Mouse (Mus musculus) MEL (cell line): ENCODE data around the gene Cpsf4. TPM values are rescaled to one million over a fixed set of nuclear protein-coding genes. Genes with fewer than 3 reads are reported as not detected.

ENCODE experiments used
- DNase-seq: peaks from one replicate; pipeline ENCODE4 v3.0.0; 2011; ENCODE audit warnings: low read depth, low spot score
- H3K27ac ChIP-seq: 2 replicates; pipeline ENCODE4 v1.5.1; 2012; ENCODE audit warnings: low read depth, mild to moderate bottlenecking, control low read depth, low read length, moderate library complexity; ENCODE audit not compliant: control insufficient read depth
- H3K27me3 ChIP-seq, 2 experiments: fragments of 150-350 bp in 1 of 2; sonication (generic) in 1 of 2; 2 replicates each; pipeline ENCODE4 v1.6.1; 2012; ENCODE audit warnings: low read length in 2 of 2, mild to moderate bottlenecking in 2 of 2, improper control_type of control experiment in 1 of 2, moderate library complexity in 1 of 2; ENCODE audit not compliant: insufficient read depth in 2 of 2, control insufficient read depth in 1 of 2
- H3K36me3 ChIP-seq, 2 experiments: 2 replicates each; pipeline ENCODE4 v1.6.1; 2012 to 2014; ENCODE audit warnings: low read length in 2 of 2, improper control_type of control experiment in 1 of 2, inconsistent platforms in 1 of 2, mild to moderate bottlenecking in 1 of 2; ENCODE audit not compliant: insufficient read depth in 2 of 2, control insufficient read depth in 1 of 2
- H3K4me1 ChIP-seq, 2 experiments: fragments of 150-350 bp in 1 of 2; sonication (generic) in 1 of 2; 2 replicates each; pipeline ENCODE4 v1.6.1; 2012; ENCODE audit warnings: low read length in 2 of 2, improper control_type of control experiment in 1 of 2, mild to moderate bottlenecking in 1 of 2; ENCODE audit not compliant: insufficient read depth in 2 of 2, control insufficient read depth in 1 of 2
- H3K4me3 ChIP-seq, 2 experiments: fragments of 150-350 bp in 1 of 2; sonication (generic) in 1 of 2; 2 replicates each; pipeline ENCODE4 v1.5.1; 2012; ENCODE audit warnings: low read depth in 2 of 2, low read length in 2 of 2, mild to moderate bottlenecking in 2 of 2, moderate library complexity in 2 of 2, control low read depth in 1 of 2, improper control_type of control experiment in 1 of 2; ENCODE audit not compliant: control insufficient read depth in 1 of 2, insufficient read depth in 1 of 2
- H3K79me2 ChIP-seq: 2 replicates; pipeline ENCODE4 v1.6.1; 2012; ENCODE audit warnings: mild to moderate bottlenecking, low read length, moderate library complexity; ENCODE audit not compliant: control insufficient read depth, poor library complexity, insufficient read depth
- H3K9ac ChIP-seq: 2 replicates; pipeline ENCODE4 v1.6.1; 2012; ENCODE audit warnings: low read depth, mild to moderate bottlenecking, control low read depth, low read length, moderate library complexity; ENCODE audit not compliant: control insufficient read depth, poor library complexity, severe bottlenecking
- H3K9me3 ChIP-seq: fragments of 150-350 bp; sonication (generic); replicated peaks from 2 replicates; pipeline ENCODE4 v1.6.1; 2012; ENCODE audit warnings: mild to moderate bottlenecking, low read length, improper control_type of control experiment, moderate library complexity; ENCODE audit not compliant: insufficient read depth
- BHLHE40 ChIP-seq: IDR thresholded peaks from 2 replicates; pipeline ENCODE4 v1.6.1; 2012; ENCODE audit warnings: low read depth, mild to moderate bottlenecking, inconsistent platforms, low read length, improper control_type of control experiment, borderline replicate concordance
- CHD1 ChIP-seq: IDR thresholded peaks from 2 replicates; pipeline ENCODE4 v1.6.1; 2012; ENCODE audit warnings: low read depth, mild to moderate bottlenecking, inconsistent platforms, low read length, improper control_type of control experiment
- CHD2 ChIP-seq: IDR thresholded peaks from 2 replicates; pipeline ENCODE4 v1.6.1; 2011; ENCODE audit warnings: low read length, improper control_type of control experiment
- CTCF ChIP-seq, 3 experiments: IDR thresholded peaks in 2 of 3; conservative IDR thresholded peaks in 1 of 3; 2 replicates each; pipeline ENCODE4 v1.5.1; 2011 to 2012; ENCODE audit warnings: low read length in 3 of 3, low read depth in 2 of 3, mild to moderate bottlenecking in 2 of 3, improper control_type of control experiment in 1 of 3, inconsistent platforms in 1 of 3, mixed read lengths in 1 of 3, moderate library complexity in 1 of 3; ENCODE audit not compliant: control insufficient read depth in 1 of 3, insufficient read depth in 1 of 3, poor library complexity in 1 of 3, severe bottlenecking in 1 of 3
- E2F4 ChIP-seq: IDR thresholded peaks from 2 replicates; pipeline ENCODE4 v1.6.1; 2011; ENCODE audit warnings: low read depth, low read length, improper control_type of control experiment, borderline replicate concordance
- ELF1 ChIP-seq: IDR thresholded peaks from 2 replicates; pipeline ENCODE4 v1.6.1; 2014; ENCODE audit warnings: low read depth, mild to moderate bottlenecking, inconsistent platforms, low read length, improper control_type of control experiment, moderate library complexity
- ETS1 ChIP-seq: IDR thresholded peaks from 2 replicates; pipeline ENCODE4 v1.6.1; 2012; ENCODE audit warnings: low read depth, mild to moderate bottlenecking, inconsistent platforms, low read length, improper control_type of control experiment, moderate library complexity
- GABPA ChIP-seq: IDR thresholded peaks from 2 replicates; pipeline ENCODE4 v1.6.1; 2012; ENCODE audit warnings: low read depth, mild to moderate bottlenecking, inconsistent platforms, low read length, improper control_type of control experiment, moderate library complexity
- GATA1 ChIP-seq: IDR thresholded peaks from 2 replicates; pipeline ENCODE4 v1.6.1; 2011; ENCODE audit warnings: low read depth, low read length, improper control_type of control experiment
- HCFC1 ChIP-seq: IDR thresholded peaks from 2 replicates; pipeline ENCODE4 v1.6.1; 2012; ENCODE audit warnings: low read depth, mild to moderate bottlenecking, inconsistent platforms, low read length, improper control_type of control experiment, moderate library complexity
- JUND ChIP-seq: IDR thresholded peaks from 2 replicates; pipeline ENCODE4 v1.6.1; 2011; ENCODE audit warnings: low read depth, mild to moderate bottlenecking, improper control_type of control experiment, low read length
- KAT2A ChIP-seq: conservative IDR thresholded peaks from 2 replicates; pipeline ENCODE4 v1.6.1; 2012; ENCODE audit warnings: low read depth, low read length, improper control_type of control experiment, inconsistent platforms
- MAFK ChIP-seq: IDR thresholded peaks from 2 replicates; pipeline ENCODE4 v1.6.1; 2011; ENCODE audit warnings: low read depth, mild to moderate bottlenecking, low read length, improper control_type of control experiment, borderline replicate concordance
- MAX ChIP-seq: IDR thresholded peaks from 2 replicates; pipeline ENCODE4 v1.6.1; 2011; ENCODE audit warnings: low read length, improper control_type of control experiment
- MAZ ChIP-seq: IDR thresholded peaks from 2 replicates; pipeline ENCODE4 v1.6.1; 2012; ENCODE audit warnings: low read depth, mild to moderate bottlenecking, inconsistent platforms, low read length, improper control_type of control experiment
- MEF2A ChIP-seq: IDR thresholded peaks from 2 replicates; pipeline ENCODE4 v1.6.1; 2014; ENCODE audit warnings: low read depth, mild to moderate bottlenecking, inconsistent platforms, low read length, improper control_type of control experiment; ENCODE audit not compliant: poor library complexity, insufficient replicate concordance, severe bottlenecking; ENCODE audit errors: extremely low read depth
- MXI1 ChIP-seq: IDR thresholded peaks from 2 replicates; pipeline ENCODE4 v1.6.1; 2011; ENCODE audit warnings: mild to moderate bottlenecking, low read depth, low read length, improper control_type of control experiment
- MYB ChIP-seq: IDR thresholded peaks from 2 replicates; pipeline ENCODE4 v1.6.1; 2011; ENCODE audit warnings: mild to moderate bottlenecking, low read depth, low read length, improper control_type of control experiment
- MYC ChIP-seq: IDR thresholded peaks from 2 replicates; pipeline ENCODE4 v1.6.1; 2011; ENCODE audit warnings: low read depth, mild to moderate bottlenecking, low read length, improper control_type of control experiment, moderate library complexity
- NELFE ChIP-seq: IDR thresholded peaks from 2 replicates; pipeline ENCODE4 v1.6.1; 2011; ENCODE audit warnings: low read depth, low read length, improper control_type of control experiment
- NRF1 ChIP-seq: IDR thresholded peaks from 2 replicates; pipeline ENCODE4 v1.6.1; 2014; ENCODE audit warnings: low read depth, mild to moderate bottlenecking, inconsistent platforms, low read length, improper control_type of control experiment, moderate library complexity; ENCODE audit not compliant: poor library complexity, insufficient read depth, severe bottlenecking
- POLR2A ChIP-seq, 2 experiments: IDR thresholded peaks; 2 replicates each; pipeline ENCODE4 v1.6.1; 2011 to 2012; ENCODE audit warnings: low read length in 2 of 2, mild to moderate bottlenecking in 2 of 2, control low read depth in 1 of 2, improper control_type of control experiment in 1 of 2, low read depth in 1 of 2, moderate library complexity in 1 of 2; ENCODE audit not compliant: control insufficient read depth in 1 of 2, insufficient read depth in 1 of 2, poor library complexity in 1 of 2
- POLR2AphosphoS2 ChIP-seq: IDR thresholded peaks from 2 replicates; pipeline ENCODE4 v1.6.1; 2011; ENCODE audit warnings: low read length, improper control_type of control experiment
- RAD21 ChIP-seq: IDR thresholded peaks from 2 replicates; pipeline ENCODE4 v1.6.1; 2011; ENCODE audit warnings: mild to moderate bottlenecking, low read depth, low read length, improper control_type of control experiment
- RCOR1 ChIP-seq: IDR thresholded peaks from 2 replicates; pipeline ENCODE4 v1.6.1; 2012; ENCODE audit warnings: low read depth, mild to moderate bottlenecking, inconsistent platforms, low read length, improper control_type of control experiment
- SIN3A ChIP-seq: IDR thresholded peaks from 2 replicates; pipeline ENCODE4 v1.6.1; 2012; ENCODE audit warnings: low read length, improper control_type of control experiment, inconsistent platforms
- SMC3 ChIP-seq: IDR thresholded peaks from 2 replicates; pipeline ENCODE4 v1.6.1; 2011; ENCODE audit warnings: low read depth, low read length, improper control_type of control experiment
- TAL1 ChIP-seq: IDR thresholded peaks from 2 replicates; pipeline ENCODE4 v1.6.1; 2012; ENCODE audit warnings: mild to moderate bottlenecking, inconsistent platforms, low read length, moderate library complexity, mixed read lengths
- TBP ChIP-seq: IDR thresholded peaks from 2 replicates; pipeline ENCODE4 v1.8.0; 2011; ENCODE audit warnings: low read depth, low read length, improper control_type of control experiment
- TCF12 ChIP-seq: IDR thresholded peaks from 2 replicates; pipeline ENCODE4 v1.6.1; 2014; ENCODE audit warnings: low read depth, mild to moderate bottlenecking, inconsistent platforms, low read length, improper control_type of control experiment, moderate library complexity
- USF1 ChIP-seq: IDR thresholded peaks from 2 replicates; pipeline ENCODE4 v1.6.1; 2014; ENCODE audit warnings: low read depth, mild to moderate bottlenecking, inconsistent platforms, low read length, improper control_type of control experiment, moderate library complexity
- USF2 ChIP-seq, 2 experiments: IDR thresholded peaks; 2 replicates each; pipeline ENCODE4 v1.6.1; 2011 to 2012; ENCODE audit warnings: improper control_type of control experiment in 2 of 2, low read length in 2 of 2, borderline replicate concordance in 1 of 2, inconsistent platforms in 1 of 2, low read depth in 1 of 2, mild to moderate bottlenecking in 1 of 2; ENCODE audit not compliant: insufficient read depth in 1 of 2
- ZC3H11A ChIP-seq: IDR thresholded peaks from 2 replicates; pipeline ENCODE4 v1.6.1; 2012; ENCODE audit warnings: low read depth, mild to moderate bottlenecking, inconsistent platforms, low read length, improper control_type of control experiment
- ZKSCAN1 ChIP-seq: IDR thresholded peaks from 2 replicates; pipeline ENCODE4 v1.6.1; 2012; ENCODE audit warnings: low read depth, mild to moderate bottlenecking, inconsistent platforms, low read length, improper control_type of control experiment, moderate library complexity
- ZMIZ1 ChIP-seq: IDR thresholded peaks from 2 replicates; pipeline ENCODE4 v1.6.1; 2012; ENCODE audit warnings: low read depth, mild to moderate bottlenecking, inconsistent platforms, low read length, improper control_type of control experiment, moderate library complexity
- polyA plus RNA-seq, 2 experiments: library from polyadenylated mRNA; stranded (reverse) in 1 of 2; unstranded in 1 of 2; fragments of >175 nt in 1 of 2; fragments of >200 nt in 1 of 2; gene quantifications; 2 replicates each; pipeline versions ENCODE4 v1.2.1 to v1.2.4; 2012; ENCODE audit warnings: low replicate concordance in 2 of 2, low read depth in 1 of 2; ENCODE audit not compliant: insufficient read length in 2 of 2, insufficient read depth in 1 of 2, missing spikeins in 1 of 2
- total RNA-seq: library from RNA; depleted of rRNA; stranded (reverse); fragments of 300-350 nt; gene quantifications from 2 replicates; pipeline ENCODE4 v1.2.3, GENCODE M21; 2012

The Cpsf4 gene
- total and polyA plus RNA-seq, 3 experiments: 75.3 to 88.2 TPM; not detected in 1

- Histone ChIP-seq H3K79me2 (peaks cover 45% of the 10 kb centered on the region), H3K27me3 (no peaks in the 10 kb centered on the region), H3K9me3 (no peaks in the 10 kb centered on the region), H3K27ac (peak overlapping the region; percentile 97), H3K4me3 (peak overlapping the region; percentile 75 to 81), H3K4me1 (peaks cover 0 to 20% of the 10 kb centered on the region in 2 experiments; a peak in 3 of 4 replicates), H3K36me3 (peaks cover 2 to 22% of the 10 kb centered on the region in 2 experiments; a peak in 3 of 4 replicates), H3K9ac (peak overlapping the region; percentile 93)
- peak; percentile 95 for DNase-seq
- no peak for TF ChIP-seq GATA1
- peak; percentile 59 for TF ChIP-seq NRF1
- no peak for TF ChIP-seq ZC3H11A
- TF ChIP-seq MYB: no peak
- TF ChIP-seq RCOR1: no peak
- 0 out of 2 replicates have a peak, but pooled peaks have one; percentile 15 for TF ChIP-seq MAX
- TF ChIP-seq TBP: peak; percentile 92
- no peak for TF ChIP-seq TAL1
- peak; percentile 72 for TF ChIP-seq ELF1
- peak; percentile 86; the same call in 1 of the 2 replicates for TF ChIP-seq POLR2AphosphoS2
- no peak for TF ChIP-seq USF2 (IDR thresholded peaks at IDR 0.05; ENCODE audit: borderline replicate concordance in 1 of 2, insufficient read depth in 1 of 2, low read depth in 1 of 2, low read length in 2 of 2)
- no peak for TF ChIP-seq BHLHE40
- TF ChIP-seq SMC3: no peak
- no peak; the same call in none of the 2 replicates for TF ChIP-seq NELFE
- 0 out of 2 replicates have a peak, but pooled peaks have one; percentile 69 for TF ChIP-seq ZMIZ1
- TF ChIP-seq MAZ: peak; percentile 35; the same call in 1 of the 2 replicates
- peak; percentile 94 for TF ChIP-seq E2F4
- TF ChIP-seq KAT2A: no peak; the same call in 1 of the 2 replicates
- TF ChIP-seq TCF12: peak; percentile 76
- no peak for TF ChIP-seq USF1
- TF ChIP-seq MAFK: no peak
- TF ChIP-seq POLR2A (IDR thresholded peaks at IDR 0.05; ENCODE audit: control insufficient read depth in 1 of 2, insufficient read depth in 1 of 2, low read depth in 1 of 2, low read length in 2 of 2, poor library complexity in 1 of 2): peak; percentile 59 to 96; a peak in 3 of 4 replicates
- no peak for TF ChIP-seq RAD21
- TF ChIP-seq MYC: peak; percentile 82
- TF ChIP-seq CTCF (IDR thresholded peaks at IDR 0.05 in 2 of 3, conservative IDR thresholded peaks at IDR 0.05 in 1 of 3; ENCODE audit: control insufficient read depth in 1 of 3, insufficient read depth in 1 of 3, low read depth in 2 of 3, low read length in 3 of 3, poor library complexity in 1 of 3, severe bottlenecking in 1 of 3): no peak
- TF ChIP-seq JUND: no peak
- no peak for TF ChIP-seq CHD2
- no peak for TF ChIP-seq MEF2A
- TF ChIP-seq GABPA: no peak
- peak; percentile 64 for TF ChIP-seq MXI1
- no peak for TF ChIP-seq ZKSCAN1
- TF ChIP-seq ETS1: peak; percentile 33; the same call in 1 of the 2 replicates
- peak; percentile 89 for TF ChIP-seq HCFC1
- peak; percentile 16; the same call in 1 of the 2 replicates for TF ChIP-seq CHD1
- peak; percentile 89 for TF ChIP-seq SIN3A
Observed at GRCm38 (mm10) chr5:145190875-145191798, 24.1 kb downstream of the Cpsf4 start.
